Mouse (Mus musculus) hindbrain, embryonic 11.5 days (tissue): ENCODE results near the gene Morc3. TPM values are rescaled to one million over a fixed set of nuclear protein-coding genes. Genes with fewer than 3 reads are reported as not detected.
A peak's percentile ranks its signal among the peaks of the same experiment; 100 is the strongest.

Experiments used
- ATAC-seq: fragments of 200-750 bp; cut with Nextera tagmentation; 2 replicates; pipeline ENCODE4 v1.8.0; 2017; ENCODE audit warnings: mild to moderate bottlenecking, moderate TSS enrichment, moderate library complexity; ENCODE audit not compliant: low FRiP score
- DNase-seq: peaks from one replicate; pipeline ENCODE4 v3.0.0-alpha.2; 2015; ENCODE audit warnings: low spot score
- H3K27ac ChIP-seq: fragments of 300-500 bp; sonication (generic); 2 replicates; pipeline ENCODE4 v1.5.1; 2014; ENCODE audit warnings: mild to moderate bottlenecking, low read depth, low read length
- H3K27me3 ChIP-seq: fragments of 300-500 bp; sonication (generic); 2 replicates; pipeline ENCODE4 v1.6.1; 2014; ENCODE audit warnings: mild to moderate bottlenecking, low read length, moderate library complexity, mixed read lengths; ENCODE audit not compliant: control insufficient read depth, insufficient read depth
- H3K36me3 ChIP-seq: fragments of 300-500 bp; sonication (generic); 2 replicates; pipeline ENCODE4 v1.6.1; 2014; ENCODE audit warnings: mild to moderate bottlenecking, low read length, moderate library complexity, mixed read lengths; ENCODE audit not compliant: control insufficient read depth, insufficient read depth
- H3K4me1 ChIP-seq: fragments of 300-500 bp; sonication (generic); replicated peaks from 2 replicates; pipeline ENCODE4 v1.6.1; 2014; ENCODE audit warnings: low read length, mixed read lengths; ENCODE audit not compliant: control insufficient read depth, insufficient read depth
- H3K4me2 ChIP-seq: fragments of 300-500 bp; sonication (generic); replicated peaks from 2 replicates; pipeline ENCODE4 v1.6.1; 2014; ENCODE audit warnings: mild to moderate bottlenecking, low read depth, low read length
- H3K4me3 ChIP-seq: fragments of 300-500 bp; sonication (generic); 2 replicates; pipeline ENCODE4 v1.5.1; 2014; ENCODE audit warnings: low read depth, low read length
- H3K9ac ChIP-seq: fragments of 300-500 bp; sonication (generic); 2 replicates; pipeline ENCODE4 v1.6.1; 2014; ENCODE audit warnings: low read depth, low read length
- H3K9me3 ChIP-seq: fragments of 300-500 bp; sonication (generic); 2 replicates; pipeline ENCODE4 v1.6.1; 2016; ENCODE audit warnings: low read length; ENCODE audit not compliant: control insufficient read depth
- WGBS: fragments of 180-500 bp; shearing (Covaris S2); extraction: QIAGEN DNeasy Blood & Tissue Kit; methylation state at CpG from one replicate; pipeline ENCODE4 v1.1.7; 2014; 5-methylcytosine and 5-hydroxymethylcytosine counted together
- polyA plus RNA-seq: library from polyadenylated mRNA; unstranded; fragments of >200 nt; fragmentation: Nextera tagmentation; extraction: Ambion mirVana; gene quantifications from 2 replicates; pipeline ENCODE4 v1.2.1, GENCODE M21; 2014

Gene Morc3
- polyA plus RNA-seq, 1 experiment from 2014 or later: 37.9 TPM

DNA sequence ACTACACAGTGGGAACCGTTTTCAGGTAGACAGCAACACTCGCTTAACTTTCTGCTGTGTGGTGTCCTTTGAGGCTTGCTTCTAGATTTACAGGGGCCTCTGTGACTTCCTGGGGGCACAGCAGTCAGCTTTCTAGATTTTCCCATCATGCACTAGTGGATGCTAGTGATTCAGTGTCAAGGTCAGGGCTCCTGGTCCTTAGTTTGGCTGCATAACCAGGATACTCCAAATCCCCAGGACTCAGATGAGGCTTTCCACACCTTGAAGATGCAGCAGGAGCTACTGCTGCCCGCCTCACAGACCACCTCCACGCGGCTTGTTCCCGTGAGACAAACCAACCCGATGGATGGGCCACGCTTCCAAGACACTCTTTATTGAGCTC, 86.7 kb downstream of the Morc3 start:
- WGBS: 64% methylated on average over 8 of the region's 8 CpGs
- no peaks in the 10 kb centered on the region for H3K4me1 ChIP-seq
- DNase-seq (no peak), ATAC-seq (peak; percentile 43; the same call in 1 of the 2 replicates)
- H3K9ac ChIP-seq: no peak overlapping the region
- H3K9me3 ChIP-seq: no peaks in the 10 kb centered on the region
- H3K36me3 ChIP-seq: no peaks in the 10 kb centered on the region
- no peak overlapping the region; the same call in 1 of the 2 replicates for H3K4me2 ChIP-seq
- H3K27ac ChIP-seq: no peak overlapping the region
- H3K27me3 ChIP-seq: no peaks in the 10 kb centered on the region
- H3K4me3 ChIP-seq: no peak overlapping the region

DNA sequence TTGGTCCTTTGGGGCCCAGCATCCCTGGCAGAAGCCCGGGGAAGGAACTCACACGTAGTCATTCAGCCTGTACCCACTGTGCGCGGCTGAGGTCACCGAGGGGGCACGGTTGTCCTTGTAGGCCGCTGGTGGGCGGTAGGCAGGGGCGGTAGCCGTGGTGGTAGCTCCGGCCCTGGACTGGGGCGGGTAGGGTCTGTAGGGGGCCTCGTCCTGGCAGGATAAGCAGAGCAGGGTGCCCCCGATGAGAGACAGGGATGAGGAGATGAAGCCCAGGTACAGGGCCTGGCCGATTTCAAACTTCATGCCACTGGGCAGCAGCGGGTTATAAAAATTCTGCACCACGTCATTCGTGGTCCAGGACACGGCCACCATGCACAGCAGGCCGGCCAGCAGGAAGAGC, 87.3 kb downstream of the Morc3 start:
- DNase-seq: no peak
- Histone ChIP-seq H3K36me3 (no peaks in the 10 kb centered on the region), H3K27me3 (no peaks in the 10 kb centered on the region), H3K4me2 (no peak overlapping the region), H3K9ac (no peak overlapping the region), H3K4me3 (no peak overlapping the region), H3K4me1 (no peaks in the 10 kb centered on the region), H3K9me3 (no peaks in the 10 kb centered on the region), H3K27ac (no peak overlapping the region)
- 0 out of 2 replicates have a peak, but pooled peaks have one; percentile 35 for ATAC-seq
- WGBS: 77% methylated on average over 20 of the region's 20 CpGs

DNA sequence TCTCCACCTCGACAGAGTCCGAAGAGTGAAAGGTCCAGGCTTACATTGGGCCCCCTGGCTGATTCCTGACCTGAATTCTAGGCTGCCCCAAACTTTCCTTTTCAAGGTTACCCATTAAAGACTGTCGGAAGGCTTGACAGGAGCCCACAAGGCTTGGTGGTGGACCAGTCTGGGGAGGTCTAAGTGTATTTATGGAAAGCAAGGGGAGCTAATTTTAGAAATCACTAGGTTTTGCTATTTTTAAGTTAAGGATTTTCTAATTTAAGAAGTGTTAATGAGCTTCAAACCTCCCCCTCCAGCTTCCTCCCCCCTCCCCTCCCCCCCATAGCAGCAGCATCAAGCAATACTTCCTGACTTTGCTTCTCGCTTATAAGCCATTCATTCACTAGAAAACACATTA, 88.8 kb downstream of the Morc3 start:
- WGBS: 73% methylated on average over 4 of the region's 4 CpGs
- no peak overlapping the region for H3K27ac ChIP-seq
- DNase-seq: no peak

DNA sequence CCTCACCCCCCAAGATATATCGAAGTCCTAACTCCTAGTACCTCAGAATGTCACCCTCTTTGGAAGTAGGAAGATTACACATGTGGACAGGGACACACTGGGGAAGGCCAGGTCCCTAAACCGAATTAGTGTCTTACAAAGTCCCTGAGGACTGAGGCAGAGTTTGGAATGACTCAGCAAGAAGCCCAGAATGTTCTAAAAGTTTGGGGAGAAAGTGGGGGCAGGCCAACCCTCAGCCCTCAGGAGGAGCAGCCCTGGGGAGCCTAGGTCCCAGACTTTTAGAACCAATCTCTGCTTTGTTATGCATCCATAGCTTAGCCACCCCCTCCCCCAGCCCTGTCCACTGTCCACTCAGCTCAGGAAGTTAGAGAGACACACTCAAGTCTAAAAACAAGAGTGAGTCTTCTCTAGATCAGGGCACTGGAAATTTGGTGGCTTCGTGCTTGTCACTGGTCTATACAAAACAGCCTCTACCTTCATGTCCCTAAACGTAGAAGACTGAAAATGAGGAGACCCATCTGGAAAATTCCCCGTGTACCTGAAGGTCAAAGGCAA, 91.0 kb downstream of the Morc3 start:
- WGBS: 82% methylated on average over 5 of the region's 5 CpGs
- Histone ChIP-seq H3K27ac (no peak overlapping the region), H3K4me2 (no peak overlapping the region), H3K9ac (no peak overlapping the region), H3K4me1 (no peaks in the 10 kb centered on the region), H3K4me3 (no peak overlapping the region), H3K9me3 (no peaks in the 10 kb centered on the region), H3K36me3 (no peaks in the 10 kb centered on the region), H3K27me3 (no peaks in the 10 kb centered on the region)
- no peak for ATAC-seq
- DNase-seq: no peak

More for the DNA sequence above, 88.8 kb downstream of the Morc3 start:
- no peaks in the 10 kb centered on the region for H3K27me3 ChIP-seq
- no peak overlapping the region for H3K4me2 ChIP-seq
- H3K4me3 ChIP-seq: no peak overlapping the region
- no peak overlapping the region for H3K9ac ChIP-seq
- H3K9me3 ChIP-seq: no peaks in the 10 kb centered on the region
- ATAC-seq: no peak
- no peaks in the 10 kb centered on the region for H3K36me3 ChIP-seq
- no peaks in the 10 kb centered on the region for H3K4me1 ChIP-seq

DNA sequence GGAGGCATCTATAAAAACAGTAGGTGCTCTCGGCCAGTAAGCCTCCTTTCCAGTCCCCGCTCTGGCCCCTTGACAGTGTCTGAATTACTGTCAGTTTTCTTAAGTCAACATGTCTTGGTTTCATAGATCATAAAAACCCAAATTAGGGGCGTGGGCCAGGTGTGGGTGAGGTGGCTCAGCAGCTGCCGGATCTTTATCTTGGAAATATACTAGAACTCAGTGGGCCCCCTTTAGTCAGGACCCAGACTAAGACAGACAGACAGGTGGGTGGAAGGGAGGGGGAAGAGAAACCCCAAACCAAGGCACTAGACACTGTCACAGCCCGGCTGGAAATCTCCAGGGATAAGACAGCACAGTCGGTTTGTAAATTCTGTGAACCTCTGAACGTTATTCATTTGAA, 91.9 kb downstream of the Morc3 start:
- Histone ChIP-seq H3K4me3 (no peak overlapping the region), H3K36me3 (no peaks in the 10 kb centered on the region), H3K27me3 (no peaks in the 10 kb centered on the region), H3K4me1 (no peaks in the 10 kb centered on the region), H3K9ac (no peak overlapping the region), H3K9me3 (no peaks in the 10 kb centered on the region), H3K27ac (no peak overlapping the region), H3K4me2 (no peak overlapping the region)
- DNase-seq: no peak
- WGBS: 84% methylated on average over 7 of the region's 7 CpGs
- no peak for ATAC-seq

Other genes starting within 250 kb of the Morc3 start
- gene Setd4, start 228.1 kb upstream of the Morc3 start, polyA plus RNA-seq: 9.8 and 10.3 TPM in 2 replicates
- 107 and 110 TPM in 2 replicates for gene Cbr1, start 226.3 kb upstream of the Morc3 start, polyA plus RNA-seq
- gene Gm5678, start 204.0 kb upstream of the Morc3 start, polyA plus RNA-seq: not detected in 2 replicates
- gene Cbr3, start 148.9 kb upstream of the Morc3 start, polyA plus RNA-seq: 0.67 and 0.82 TPM in 2 replicates
- gene Dop1b, start 120.2 kb upstream of the Morc3 start, polyA plus RNA-seq: 15.7 and 19.6 TPM in 2 replicates
- gene Chaf1b, start 51.8 kb downstream of the Morc3 start, polyA plus RNA-seq: 87.8 and 91.2 TPM in 2 replicates
- gene Cldn14, start 176.7 kb downstream of the Morc3 start, polyA plus RNA-seq: not detected in 2 replicates